Mouse (Mus musculus) cerebral cortex, adult 2 months (tissue): ENCODE data around the gene Slc22a23.

Experiments
- WGBS: fragments of 180-500 bp; shearing (Covaris S2); methylation state at CpG from one replicate; pipeline ENCODE4 v1.1.7; 2018; 5-methylcytosine and 5-hydroxymethylcytosine counted together

Slc22a23 gene

DNA sequence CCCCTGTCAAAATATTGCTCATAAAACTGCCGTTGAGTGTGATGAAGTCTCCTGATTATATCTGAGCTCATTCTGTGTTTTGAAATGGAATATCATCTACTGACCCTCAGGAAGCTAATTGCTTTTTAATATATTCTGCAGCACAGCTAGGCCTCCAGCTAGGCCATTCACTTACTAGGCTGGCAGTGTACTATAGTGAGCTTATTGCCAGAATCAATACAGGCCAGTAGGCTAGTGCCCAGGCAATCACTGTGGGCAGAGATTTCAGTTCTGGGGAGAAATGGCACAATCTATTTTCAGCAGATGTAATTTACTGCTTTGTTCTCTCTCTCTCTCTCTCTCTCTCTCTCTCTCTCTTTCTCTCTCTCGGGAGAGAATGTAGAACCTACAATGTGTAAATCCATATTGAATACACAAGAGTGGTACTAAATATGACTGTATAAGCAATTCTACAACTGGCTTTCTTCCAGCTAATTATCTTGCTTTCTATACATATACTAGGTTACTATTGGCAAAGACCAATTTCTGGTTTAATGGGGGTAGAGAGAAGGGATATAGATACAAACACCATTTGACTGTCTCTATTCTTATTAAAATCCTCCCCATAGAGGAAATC lies 75.5 kb downstream of the Slc22a23 start:
- WGBS = 41% methylated on average over 2 of the region's 2 CpGs

DNA sequence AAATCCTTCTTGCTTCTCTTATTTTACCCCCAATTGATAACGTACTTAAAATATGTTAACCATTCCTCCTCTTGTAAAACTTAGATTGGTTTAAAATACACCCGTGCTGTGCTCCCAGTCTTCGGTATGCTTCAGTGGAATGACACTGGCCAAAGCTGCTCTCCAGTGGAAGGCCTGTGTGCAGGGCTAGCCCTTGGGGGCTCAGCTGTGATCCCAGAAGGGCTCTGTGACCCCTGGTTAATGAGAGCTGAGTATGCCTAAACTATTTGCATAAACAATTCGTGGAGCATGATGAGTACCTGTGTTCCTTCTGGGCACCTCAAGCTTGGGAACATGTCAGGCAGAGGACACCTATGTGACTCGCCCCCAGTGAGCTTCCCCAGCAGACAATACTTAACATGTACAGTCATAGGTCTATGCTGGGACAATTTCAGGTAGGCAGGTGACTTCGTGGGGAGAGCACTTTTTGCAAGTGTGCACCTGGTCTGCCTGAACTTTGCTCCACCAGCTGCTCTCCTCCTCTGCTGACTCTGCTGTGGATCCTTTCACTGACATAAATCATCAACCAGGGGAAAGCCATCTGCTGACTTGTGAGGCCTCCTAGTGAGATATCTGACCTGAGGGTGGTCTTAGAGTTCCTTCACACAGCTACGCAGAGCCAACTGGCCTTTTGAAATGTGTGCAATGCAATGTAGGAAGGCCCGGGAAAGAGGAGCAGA lies 77.9 kb downstream of the Slc22a23 start:
- 76% methylated on average over 8 of the region's 8 CpGs for WGBS

DNA sequence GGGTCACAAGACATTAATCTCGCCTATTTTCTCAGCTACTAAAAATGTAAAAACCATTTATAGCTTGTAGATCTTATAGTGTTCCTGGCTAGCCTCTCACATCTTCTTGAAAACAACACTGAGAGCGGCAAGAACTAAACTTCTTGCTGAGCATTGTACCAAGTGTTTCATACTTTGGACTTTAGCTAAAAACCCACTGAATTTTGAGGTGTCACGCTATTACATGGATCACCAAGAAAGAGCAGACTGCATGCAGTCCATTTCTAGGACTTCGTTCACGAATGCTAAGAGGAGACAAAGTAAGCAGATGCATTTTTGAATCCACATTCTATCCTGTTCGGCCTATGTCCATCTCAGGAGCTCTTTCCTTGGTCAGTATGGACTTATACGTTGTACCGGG lies 78.9 kb downstream of the Slc22a23 start:
- WGBS = 79% methylated on average over 8 of the region's 8 CpGs

DNA sequence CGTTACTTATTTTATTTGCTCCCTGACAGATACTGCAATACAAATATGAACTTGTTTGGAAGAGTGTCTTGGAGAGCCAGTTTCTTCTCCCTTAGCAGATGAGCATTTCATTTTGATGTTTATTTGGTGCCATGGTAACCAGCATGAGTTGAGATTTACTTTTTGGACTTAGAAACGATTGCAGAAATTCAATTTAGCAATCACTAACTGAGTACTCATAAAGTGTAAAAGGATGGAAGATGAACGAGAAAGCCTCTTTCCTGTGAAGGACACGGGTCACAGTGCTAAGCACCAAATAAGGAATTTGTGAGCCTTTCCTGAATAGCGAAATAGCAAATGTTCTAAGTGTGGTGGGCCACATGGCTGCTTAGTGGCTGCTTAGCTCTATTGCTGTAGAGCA lies 79.4 kb downstream of the Slc22a23 start:
- WGBS = 51% methylated on average over 5 of the region's 5 CpGs

DNA sequence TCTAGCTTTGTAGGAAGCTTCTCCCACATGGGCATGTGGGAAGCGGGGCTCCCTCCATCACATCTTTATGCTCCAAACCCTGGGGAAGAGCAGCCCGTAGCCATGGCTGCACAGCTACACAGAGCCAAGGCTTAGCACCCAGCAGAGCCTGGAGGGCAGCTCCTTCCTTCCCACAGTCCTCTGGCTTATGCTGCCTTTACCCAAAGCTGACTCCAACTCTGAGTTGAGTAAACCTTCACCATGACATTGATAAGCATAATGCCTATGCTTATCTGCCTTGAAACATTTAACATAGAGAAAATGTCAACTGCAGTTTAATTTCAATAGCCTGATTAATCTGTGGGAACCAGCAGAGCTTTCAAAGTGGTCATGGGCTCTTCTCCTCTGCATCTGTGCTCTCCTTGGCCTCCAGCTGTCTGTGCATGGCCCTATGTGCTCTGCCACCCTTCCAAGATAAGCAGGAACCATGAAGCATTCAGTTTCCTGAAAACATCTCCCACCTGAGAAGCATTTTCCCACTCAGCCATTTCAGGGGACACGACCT lies 79.9 kb downstream of the Slc22a23 start:
- WGBS = 78% methylated on average over 3 of the region's 3 CpGs

DNA sequence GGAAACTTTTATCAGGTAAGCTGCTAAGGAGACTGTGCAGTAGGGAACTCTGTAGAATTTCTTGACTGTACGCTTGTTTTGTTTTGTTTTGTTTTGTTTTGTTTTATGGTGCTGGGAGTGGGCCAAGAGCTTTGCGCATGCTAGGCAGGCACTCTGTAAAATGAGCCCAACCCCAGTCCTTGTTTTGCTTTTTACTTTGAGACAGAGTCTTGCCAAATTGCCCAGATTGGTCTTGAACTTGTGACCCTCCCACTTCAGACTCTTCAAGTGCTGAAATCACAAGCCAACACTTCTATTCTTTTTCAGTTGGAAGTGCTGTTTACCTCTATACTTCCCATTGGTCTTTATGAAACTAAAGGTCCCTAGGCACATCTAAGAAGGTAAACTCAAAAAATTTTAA lies 80.5 kb downstream of the Slc22a23 start:
- 77% methylated on average over 2 of the region's 2 CpGs for WGBS

DNA sequence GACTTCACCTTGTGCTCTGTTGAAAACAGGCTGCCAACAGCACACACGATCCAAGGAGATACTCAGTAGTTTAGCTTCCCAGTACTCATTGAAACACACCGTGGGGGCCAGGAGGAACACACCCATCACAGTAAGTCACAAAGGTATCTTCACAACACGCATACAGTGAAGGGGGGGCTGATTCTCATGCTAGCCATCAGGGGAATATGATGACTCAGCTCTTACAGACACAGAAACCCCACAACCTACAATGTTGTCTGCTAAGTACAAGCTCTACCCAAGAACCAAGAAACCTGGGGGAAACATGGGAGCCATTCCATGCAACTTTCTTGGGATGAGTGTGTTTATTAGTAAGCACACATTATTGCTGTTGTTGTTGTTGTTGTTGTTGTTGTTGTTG lies 86.2 kb downstream of the Slc22a23 start:
- WGBS = 85% methylated on average over 3 of the region's 3 CpGs

DNA sequence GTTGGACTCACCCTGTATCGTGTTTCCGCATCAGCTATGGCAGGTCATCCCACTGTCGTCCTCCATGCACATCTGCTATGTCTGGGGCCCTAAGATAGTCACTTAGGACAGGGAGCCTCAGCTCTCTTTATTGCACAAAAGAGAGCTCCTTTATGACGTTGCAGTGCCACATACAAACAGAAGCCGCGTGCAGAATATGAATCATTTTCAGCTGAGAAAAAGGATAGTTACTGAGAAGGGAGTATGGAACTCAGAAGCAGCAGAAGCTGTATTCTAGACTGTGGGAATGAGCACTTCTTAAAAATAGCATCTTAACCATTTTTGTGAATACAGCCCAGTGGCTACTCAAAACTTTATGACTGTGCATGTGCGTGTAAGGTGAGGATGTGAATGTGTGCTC lies 87.8 kb downstream of the Slc22a23 start:
- 52% methylated on average over 7 of the region's 7 CpGs for WGBS

DNA sequence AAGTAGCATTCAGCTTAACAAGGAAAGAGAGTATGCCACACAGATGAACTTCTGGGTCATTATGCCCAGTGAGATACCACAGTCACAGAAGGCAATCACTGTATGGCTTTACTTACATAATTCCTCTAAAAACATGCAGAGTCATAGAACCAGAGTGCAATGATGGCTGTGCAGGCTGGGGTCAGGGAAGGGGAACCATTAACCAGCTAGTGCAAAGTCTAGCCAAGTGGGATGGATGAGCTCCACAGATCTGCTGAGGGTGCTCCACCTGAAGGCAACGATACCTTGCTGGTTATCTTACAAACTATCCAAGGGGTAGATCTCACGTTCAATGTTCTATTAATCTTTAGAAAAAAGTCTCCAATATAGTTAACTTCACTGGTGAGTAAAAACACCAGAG lies 88.3 kb downstream of the Slc22a23 start:
- 94% methylated on average over 2 of the region's 2 CpGs for WGBS

DNA sequence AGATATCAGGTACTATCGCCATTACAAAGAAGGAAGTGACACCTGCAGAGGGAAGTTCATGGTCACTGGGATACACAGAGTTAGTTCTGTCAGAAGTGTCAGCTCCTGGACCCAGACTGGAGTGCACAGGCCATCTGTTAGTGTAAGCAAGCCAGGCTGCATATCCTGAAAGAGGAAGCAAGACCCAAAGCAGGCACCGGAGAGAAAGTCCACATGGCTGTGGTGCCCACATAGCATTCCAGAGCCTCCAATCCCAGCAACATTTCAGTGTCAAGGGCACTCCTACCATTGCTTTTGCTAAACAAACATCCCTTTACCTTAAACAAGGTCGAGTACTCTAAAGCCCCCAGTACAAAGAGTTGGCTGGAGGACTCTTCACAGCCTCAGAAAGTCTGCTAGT lies 89.7 kb downstream of the Slc22a23 start:
- WGBS = 57% methylated on average over 3 of the region's 3 CpGs

DNA sequence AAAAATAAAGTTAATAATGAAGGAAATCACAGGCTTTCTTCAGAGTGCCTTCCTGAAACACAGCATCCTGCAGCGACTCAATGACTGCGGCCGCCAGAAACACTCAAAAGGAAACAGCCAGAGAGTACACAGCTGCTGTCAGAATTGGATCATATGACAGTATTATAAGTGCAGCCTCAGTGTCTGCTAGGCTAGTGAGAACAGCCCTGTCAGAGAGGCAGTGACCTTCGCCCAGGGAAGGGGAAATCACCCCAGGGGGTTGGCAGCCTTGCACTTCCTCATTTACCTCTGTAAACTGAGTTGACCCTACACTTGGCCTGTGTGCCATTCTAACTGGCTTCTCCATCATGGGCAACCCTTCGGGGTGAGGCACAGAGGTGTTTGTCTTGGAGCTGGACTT lies 90.3 kb downstream of the Slc22a23 start:
- 44% methylated on average over 5 of the region's 5 CpGs for WGBS

DNA sequence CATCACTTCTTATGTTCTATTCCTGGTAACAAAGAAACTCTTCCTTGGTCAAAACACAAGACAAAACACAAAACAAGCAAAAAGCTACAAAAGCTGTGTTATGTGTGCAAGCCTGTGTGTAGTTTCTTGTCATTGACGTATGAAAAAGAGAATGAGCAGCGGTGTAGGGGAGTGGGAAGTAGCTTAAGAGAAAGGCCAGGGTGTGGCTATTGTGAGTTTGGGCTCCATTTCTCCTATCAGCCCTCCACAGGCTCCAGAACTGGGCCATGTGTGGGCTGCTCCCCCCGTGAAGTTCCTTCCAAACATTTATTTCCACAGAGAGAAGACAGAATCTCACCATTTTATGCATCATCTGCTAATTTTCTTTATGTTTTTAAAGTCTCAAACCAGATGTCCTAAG lies 91.2 kb downstream of the Slc22a23 start:
- 70% methylated on average over 3 of the region's 3 CpGs for WGBS

DNA sequence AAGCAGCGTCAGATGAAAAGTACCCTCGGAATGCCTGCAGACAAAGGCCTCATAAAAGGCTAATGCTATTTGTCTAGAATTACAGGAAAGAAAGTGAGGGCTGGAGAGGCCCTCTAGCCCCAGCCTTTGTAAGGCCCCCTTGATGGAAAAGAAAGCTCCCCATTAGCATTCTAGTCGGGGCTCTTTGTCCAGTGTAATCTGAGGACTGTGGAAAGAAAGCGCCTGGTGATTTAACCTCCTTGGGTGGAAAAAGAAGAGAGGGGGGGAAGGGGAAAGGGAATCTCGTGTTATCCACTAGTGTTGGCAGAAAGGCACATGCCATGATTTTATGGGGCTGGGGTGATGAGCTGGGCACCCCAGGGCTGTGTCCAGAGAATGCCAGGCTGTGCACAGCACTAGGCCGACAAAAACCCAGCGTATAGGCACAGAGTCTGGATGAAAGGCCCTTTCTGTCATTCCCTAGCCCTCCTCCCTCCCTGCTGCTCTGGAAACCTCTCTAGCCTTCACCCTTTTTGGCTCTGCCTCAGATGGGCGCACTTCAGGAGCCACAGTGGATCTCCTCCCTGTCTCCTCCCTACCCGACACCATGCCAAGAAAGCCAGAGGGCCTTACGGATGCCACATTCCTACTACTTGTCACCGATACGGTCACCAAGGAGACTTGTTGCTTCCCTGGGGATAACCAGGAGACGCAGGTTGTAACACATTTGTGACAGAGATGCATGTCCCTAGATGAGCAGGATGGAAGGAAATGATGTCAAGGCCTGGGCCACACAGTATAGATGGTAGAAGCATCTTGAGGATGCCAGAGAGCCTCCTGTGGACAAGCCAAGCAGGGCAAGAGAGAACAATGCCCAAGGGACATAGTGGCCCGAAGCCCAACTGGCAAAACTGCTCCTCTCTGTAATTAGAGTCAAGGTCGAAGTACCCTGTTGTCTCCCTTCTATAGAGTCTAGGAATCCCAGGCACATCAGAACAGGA lies 95.8 kb downstream of the Slc22a23 start:
- WGBS = 50% methylated on average over 15 of the region's 15 CpGs

DNA sequence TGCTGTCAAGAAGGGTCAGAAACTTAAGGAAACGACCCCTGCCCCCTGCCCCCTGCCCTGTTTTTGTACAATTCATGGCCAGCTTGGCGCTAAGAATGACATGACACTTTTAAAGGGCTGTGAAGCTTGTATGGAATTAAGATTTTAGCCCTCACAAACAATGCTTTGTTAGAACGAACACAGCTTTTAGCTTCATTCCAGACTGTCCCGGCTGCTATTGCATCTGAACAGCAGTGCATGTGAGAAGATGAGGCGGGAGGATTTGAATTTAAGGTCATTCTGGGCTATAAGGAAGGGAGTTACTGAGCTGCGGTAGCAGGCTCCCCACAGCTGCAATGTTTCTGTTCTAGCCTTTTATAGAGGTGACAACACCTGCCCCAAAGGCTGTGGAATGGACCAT lies 96.9 kb downstream of the Slc22a23 start:
- 33% methylated on average over 6 of the region's 6 CpGs for WGBS

DNA sequence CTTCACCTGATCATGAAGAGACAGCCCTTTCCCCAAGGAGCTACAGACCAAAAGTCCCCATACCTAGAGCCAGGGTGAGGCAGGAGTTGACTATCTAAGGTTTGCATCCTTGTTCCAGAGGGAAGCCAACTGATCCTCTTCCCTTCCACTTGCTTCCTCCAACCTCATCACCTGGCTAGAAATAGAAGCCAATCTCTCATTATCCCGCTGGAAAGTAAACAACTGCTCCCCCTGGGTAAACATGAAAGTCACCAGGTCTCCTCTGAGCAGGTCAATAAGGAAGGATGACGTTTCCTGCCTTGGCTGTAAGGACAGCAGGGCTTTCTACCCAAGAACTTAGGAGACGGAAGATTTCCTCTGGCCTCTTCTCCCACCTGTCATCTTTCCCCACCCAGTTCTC lies 98.2 kb downstream of the Slc22a23 start:
- WGBS = 69% methylated on average over 3 of the region's 3 CpGs

DNA sequence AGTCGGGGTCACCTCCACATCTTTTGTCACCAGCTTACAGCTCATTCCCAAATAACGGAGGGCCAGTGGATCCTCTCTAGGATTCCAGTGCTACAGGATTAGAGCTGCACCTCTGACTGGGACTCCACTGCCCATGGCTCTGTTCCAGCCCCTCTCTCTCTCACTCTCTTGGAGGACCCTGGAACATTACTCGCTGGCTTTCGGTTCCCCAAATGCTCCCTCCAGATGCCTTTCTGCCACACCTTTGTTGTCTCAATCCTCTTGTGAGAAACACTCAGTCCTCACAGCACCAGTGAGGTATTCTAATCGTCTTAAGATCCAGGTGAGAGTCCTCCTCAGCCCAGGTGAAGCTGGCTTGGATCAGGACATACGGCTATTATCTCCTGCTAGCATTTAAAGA lies 99.8 kb downstream of the Slc22a23 start:
- WGBS = 64% methylated on average over 6 of the region's 6 CpGs

DNA sequence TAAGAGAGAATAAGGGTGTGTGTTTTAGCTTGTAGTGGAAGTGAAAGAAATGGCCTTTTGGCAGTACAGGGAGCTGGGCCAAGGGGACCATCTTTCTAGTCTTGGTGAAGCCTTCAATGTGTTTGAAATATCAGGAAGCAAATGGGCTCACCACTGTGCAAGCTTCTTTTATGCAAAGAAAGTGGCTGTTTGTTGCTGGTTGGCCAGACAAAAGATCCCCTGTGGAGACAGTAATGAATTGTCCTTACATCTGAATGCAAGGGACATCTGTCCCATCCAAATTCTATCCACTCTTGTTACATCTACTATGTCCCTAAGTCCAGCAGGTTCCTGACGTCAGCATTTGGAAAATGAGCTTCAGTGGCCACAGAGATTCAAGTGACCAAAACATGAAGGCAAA lies 100.8 kb downstream of the Slc22a23 start:
- 42% methylated on average over 1 of the region's 1 CpGs for WGBS

DNA sequence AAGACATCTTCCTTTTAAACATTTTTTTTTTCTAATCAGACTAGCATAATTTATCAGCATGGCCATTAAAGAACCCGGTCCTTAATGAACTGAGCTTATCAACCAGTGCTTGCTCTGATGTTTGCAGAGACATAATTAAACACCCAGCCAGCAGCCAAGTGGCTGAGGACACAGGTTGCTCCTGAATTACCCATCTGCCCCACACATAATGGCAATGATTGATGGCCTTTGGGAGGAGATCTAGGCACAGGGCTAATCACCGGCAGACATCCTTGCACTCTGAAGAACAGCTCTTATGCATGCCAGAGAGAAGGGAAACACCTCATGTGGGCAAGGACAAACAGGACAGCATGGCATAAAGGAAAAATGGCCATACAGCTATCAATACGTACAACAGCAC lies 102.8 kb downstream of the Slc22a23 start:
- whole genome bisulfite sequencing = 69% methylated on average over 3 of the region's 3 CpGs

DNA sequence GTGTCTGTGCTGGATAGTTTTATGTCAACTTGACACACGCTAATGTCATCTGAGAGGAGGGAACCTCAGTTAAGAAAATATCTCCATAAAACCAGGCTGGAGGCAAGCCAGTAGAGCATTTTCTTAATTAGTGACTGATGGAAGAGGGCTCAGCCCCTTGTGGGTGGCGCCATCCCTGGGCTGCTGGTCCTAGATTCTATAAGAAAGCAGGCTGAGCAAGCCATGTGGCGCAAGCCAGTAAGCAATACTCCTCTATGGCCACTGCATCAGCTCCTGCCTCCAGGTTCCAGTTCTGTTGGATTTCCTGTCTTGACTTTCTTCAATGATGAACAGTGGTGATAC lies 104.9 kb downstream of the Slc22a23 start:
- 93% methylated on average over 3 of the region's 3 CpGs for WGBS

DNA sequence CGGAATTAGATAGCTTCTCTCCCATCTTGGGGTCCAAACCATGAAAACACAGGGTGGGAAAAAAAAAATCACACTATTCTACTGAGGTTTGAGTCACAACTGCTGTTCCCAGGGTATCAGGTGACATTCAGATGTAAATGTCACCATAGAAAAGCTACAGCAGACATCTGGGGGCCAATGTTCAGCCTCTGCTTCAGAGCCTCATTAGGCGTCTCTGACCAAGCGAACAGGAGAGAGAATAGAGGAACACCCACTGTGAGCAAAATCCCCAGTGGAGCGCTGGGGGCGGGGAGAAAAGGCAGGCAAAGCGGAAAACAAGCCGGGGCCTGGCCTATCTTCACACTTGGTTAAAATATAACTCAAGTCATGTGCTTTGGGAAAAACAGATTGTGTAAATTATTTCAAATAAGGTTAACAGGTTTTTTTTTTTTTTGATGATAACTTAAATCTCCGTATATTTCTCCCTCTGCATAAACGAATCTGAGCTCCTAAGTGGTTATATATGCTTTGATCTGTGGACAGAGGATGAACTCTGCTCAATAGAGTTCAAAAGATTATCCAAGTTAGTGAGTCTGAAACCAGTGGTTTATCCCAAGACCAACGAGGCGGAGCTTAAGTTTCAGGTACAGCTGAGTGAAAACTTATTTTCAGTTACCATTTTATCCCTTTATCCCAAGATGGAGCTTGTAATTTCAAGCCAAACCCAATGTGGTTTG lies 105.5 kb downstream of the Slc22a23 start:
- 65% methylated on average over 11 of the region's 11 CpGs for WGBS

DNA sequence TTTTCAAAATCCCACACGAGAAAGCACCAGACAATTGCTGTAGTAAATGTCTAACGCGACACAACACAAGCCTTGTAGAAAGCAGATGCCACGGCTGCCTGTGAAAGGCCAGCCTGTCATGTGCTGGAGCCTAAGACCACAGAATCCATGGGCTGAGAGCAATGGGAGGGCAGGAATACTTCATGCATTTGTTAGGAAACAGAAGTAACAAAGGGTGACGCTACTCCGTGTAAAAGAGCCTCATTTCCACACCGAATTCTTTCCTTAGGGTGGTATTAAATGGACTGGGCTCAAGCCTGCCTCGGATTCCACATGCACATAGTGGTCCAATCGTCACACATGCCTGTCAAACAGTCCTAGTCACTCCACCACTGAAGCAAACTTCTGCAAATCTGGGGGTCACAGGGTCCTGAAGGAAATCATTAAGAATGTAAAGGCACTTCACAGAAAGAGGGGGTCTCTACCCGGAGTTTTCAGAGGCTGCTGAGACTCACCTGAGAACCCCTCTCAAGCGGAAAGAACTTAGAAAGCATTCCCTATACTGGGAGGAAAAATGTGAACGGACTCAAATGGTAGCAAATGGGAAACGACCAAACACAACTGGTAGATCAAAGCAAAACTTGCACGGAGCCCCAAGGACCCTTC lies 106.2 kb downstream of the Slc22a23 start:
- WGBS = 54% methylated on average over 14 of the region's 14 CpGs
